Mouse (Mus musculus) retina, postnatal 7 days (tissue): Measurements from ENCODE around the gene Ctbp2.
"Not testable (repeated sequence)": the region's sequence is repeated elsewhere in the genome, so short reads cannot be mapped to it uniquely, and the experiment has no call there.

Experiments
- DNase-seq: peaks from one replicate; pipeline ENCODE4 v3.0.0-alpha.2; 2012; ENCODE audit warnings: low read depth, low spot score

Ctbp2 gene

GRCm38 (mm10) chr7:133120221-133120751 is 3.9 kb downstream of the Ctbp2 start:
- no peak for DNase-seq

GRCm38 (mm10) chr7:133117815-133118214 is 6.3 kb downstream of the Ctbp2 start:
- DNase-seq: no peak

- no peak for DNase-seq
These were observed 7.6 kb downstream of the Ctbp2 start for GRCm38 (mm10) chr7:133116542-133116941.

- DNase-seq: no peak
These were observed 8.3 kb downstream of the Ctbp2 start for GRCm38 (mm10) chr7:133115886-133116285.

DNA sequence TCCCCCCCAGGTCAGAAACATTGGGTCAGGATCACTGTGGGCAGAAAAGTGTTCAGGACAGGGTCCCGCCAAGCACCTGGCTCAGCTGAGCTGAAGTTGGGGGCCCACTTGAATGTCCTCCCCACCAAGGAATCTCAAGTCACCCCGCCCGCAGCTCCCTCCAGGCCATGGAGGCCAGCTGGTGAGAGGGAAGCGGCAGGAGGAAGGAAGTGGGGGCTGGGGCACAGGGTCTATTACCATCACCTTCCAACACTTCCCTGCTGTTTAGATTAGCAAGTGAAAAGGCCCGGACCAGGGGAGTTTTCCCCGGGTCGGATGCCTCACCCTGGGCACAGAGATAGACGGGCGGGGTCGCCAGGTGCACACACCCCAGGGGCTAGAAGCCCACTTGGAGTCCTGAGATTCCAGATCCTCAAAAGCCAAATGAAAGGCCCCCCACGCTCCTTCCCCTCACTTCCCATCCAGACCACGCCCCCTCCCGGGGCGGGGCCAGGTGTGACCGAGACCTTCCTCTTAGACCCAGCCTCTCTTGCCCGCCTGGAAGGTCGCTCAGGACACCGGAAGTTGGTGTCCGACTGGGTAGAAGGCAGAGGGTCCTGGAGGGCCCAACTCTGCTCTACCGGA is 9.2 kb downstream of the Ctbp2 start:
- no peak for DNase-seq

DNA sequence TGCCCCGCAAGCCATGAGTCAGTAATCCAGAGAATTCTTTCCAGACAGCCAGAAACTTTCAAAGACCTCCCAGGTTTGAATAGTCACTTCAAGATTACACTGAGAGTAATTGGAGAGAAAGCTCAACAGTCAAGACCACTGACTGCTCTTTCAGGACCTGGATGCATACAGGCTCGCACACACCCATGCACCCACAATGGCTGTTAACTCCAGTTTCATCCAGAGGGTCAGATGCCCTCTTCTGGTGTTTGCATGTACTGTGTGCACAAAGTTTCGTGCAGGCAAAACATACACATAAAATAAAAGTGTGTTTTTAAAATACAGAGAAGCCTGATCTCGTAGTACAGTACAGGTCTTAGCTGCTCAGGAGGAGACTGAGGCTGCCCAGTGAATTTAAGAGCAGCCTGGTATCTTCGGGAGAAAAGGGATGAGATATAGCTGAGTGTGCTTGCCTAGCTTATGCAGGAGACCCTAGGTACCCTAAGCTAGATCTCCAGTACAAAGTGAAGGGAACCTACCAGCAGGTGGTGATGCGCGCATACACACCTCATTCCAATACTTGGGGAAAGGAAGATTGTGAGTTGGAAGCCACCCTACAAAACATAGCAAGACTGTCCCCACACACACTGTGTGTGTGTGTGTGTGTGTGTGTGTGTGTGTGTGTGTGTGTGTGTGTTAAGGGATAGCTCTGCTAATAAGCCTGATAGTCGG is 10.8 kb downstream of the Ctbp2 start:
- no peak for DNase-seq

DNA sequence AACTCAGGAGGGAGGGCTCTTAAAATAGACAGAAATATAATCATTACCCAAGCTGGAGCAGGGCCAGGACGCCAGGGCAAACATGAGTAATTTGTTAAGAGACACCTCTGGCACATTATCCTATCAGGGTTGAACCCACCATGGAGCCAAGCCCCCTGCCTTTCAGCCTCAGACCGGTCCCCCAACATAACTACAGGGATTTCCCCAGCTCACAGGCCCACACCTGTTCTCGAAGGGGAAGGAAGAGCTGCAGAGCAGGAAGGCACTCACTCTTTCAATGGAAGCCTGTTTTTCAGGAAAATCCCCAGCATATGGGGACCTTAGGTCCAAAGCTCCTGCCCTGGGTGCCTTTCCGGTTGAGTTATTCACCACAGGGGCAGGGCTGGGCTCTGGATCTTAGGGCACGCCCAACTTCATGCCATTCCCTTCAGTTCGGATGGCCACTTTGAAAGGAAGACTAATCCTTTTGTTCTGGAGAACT is 11.8 kb downstream of the Ctbp2 start:
- DNase-seq: no peak

- no peak for DNase-seq
These were observed 14.7 kb downstream of the Ctbp2 start for GRCm38 (mm10) chr7:133109442-133109841.

- no peak for DNase-seq
These were observed 15.5 kb downstream of the Ctbp2 start for GRCm38 (mm10) chr7:133108695-133109094.

DNA sequence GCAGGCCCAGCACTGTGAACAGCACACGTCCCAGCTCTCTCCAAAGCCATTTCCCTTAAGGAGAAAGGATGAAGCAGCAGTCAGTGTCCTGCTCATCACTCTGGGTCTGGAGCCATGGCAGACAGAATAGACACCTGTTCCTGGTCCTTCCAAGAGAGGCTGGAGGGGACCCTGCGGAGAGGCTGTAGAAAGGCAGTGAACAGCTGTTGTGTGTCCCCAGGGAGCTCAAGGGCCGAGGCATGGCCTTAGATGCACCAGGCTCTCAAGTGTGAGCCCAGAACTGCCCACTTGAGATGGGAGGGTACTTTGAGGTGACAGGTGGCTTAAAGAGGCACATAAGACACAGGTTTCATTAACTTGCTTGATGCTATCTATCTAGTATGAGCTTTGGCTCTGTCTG is 21.6 kb downstream of the Ctbp2 start:
- no peak for DNase-seq

- no peak for DNase-seq
These were observed 23.1 kb downstream of the Ctbp2 start for GRCm38 (mm10) chr7:133101070-133101469.

GRCm38 (mm10) chr7:133100178-133100577 is 24.0 kb downstream of the Ctbp2 start:
- no peak for DNase-seq

- no peak for DNase-seq
These were observed 24.9 kb downstream of the Ctbp2 start for GRCm38 (mm10) chr7:133099266-133099665.

DNA sequence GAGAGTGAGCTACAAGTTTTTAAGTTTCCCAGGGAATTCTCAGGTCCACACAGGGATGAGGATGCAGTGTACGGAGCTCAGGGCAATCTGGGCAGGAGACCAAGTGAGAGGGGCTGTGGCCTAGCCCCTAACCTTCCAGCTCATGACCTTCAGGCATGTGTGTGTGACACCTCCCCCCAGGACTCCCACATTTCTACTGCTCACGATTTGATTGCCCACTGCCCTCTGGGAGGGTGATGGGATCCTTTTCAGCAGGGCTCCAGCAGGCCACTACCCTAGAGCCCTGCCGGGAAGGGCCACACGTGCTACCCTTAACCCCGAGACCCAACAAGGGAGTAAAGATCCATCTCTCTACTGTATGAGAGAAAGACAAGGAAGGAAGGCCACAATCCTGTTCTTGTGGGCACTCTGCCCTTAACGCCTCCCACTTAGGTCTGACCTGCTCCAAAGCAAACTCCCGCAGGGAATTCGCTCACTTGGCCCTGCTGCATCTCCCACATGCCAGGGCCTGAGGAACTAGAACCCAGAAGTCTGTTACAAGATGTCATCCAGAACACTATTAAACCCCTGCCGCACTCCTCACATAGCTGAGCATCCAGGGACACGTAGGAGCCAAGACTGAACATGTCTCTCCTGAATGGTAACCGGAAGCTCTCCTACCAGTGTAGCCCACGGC is 25.9 kb downstream of the Ctbp2 start:
- no peak for DNase-seq

GRCm38 (mm10) chr7:133095610-133096009 is 28.5 kb downstream of the Ctbp2 start:
- DNase-seq: not testable (repeated sequence)

DNA sequence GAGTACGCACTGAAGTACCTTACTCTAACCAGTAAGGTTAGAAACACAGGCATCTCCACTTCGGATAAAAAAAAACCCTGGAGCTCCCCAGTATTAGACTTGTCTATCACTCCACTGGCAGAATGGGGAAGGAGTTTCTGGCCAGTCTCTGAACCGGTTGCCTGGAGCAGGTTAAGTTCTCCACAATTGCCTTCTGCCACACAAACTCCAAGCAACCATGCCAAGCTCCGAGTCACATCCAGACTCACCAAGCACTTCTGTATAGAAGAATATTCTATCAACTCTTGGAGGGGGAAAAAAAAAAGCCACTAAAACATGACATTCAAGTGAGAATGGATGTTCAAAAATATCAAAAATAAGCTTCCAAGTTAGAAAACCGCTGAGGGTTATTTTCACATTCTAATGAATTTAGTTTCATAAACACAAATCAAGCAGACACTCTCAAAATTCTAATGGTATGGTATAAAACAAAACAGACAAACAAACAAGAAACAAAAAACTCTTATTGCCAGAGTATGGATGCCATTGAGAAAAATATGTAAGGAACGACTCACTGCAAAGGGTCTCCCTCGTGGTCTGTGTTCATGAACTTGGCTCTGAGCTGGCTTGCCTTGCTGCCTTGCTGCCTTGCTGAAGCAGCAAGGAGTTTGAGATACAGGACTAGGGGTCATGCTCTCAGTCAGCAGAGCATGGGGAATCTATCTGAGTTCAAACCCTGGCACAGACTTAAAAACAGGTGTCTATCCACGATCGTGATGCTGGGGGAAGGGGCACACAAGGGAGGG is 29.3 kb downstream of the Ctbp2 start:
- DNase-seq: no peak

GRCm38 (mm10) chr7:133094161-133094560 is 30.0 kb downstream of the Ctbp2 start:
- no peak for DNase-seq

GRCm38 (mm10) chr7:133093731-133094130 is 30.4 kb downstream of the Ctbp2 start:
- DNase-seq: no peak

DNA sequence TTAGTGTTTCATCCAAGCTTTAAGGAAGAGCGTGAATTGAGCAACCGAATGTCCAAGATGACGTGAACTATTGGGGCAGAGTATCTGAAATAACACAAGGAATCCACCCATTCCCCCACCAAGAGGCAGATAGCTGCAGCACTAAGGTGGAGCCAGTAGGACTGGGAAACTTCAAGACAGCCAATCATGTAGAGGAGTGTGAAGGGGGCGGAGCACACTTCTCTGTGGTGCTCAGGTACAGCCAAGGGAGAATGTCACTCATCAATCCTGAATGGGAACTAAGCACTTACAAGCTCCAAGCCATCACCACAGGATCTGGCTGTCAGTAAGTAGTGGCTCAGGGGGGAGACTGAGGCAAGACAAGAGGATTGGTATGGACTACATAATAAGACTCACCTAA is 33.5 kb downstream of the Ctbp2 start:
- no peak for DNase-seq

DNA sequence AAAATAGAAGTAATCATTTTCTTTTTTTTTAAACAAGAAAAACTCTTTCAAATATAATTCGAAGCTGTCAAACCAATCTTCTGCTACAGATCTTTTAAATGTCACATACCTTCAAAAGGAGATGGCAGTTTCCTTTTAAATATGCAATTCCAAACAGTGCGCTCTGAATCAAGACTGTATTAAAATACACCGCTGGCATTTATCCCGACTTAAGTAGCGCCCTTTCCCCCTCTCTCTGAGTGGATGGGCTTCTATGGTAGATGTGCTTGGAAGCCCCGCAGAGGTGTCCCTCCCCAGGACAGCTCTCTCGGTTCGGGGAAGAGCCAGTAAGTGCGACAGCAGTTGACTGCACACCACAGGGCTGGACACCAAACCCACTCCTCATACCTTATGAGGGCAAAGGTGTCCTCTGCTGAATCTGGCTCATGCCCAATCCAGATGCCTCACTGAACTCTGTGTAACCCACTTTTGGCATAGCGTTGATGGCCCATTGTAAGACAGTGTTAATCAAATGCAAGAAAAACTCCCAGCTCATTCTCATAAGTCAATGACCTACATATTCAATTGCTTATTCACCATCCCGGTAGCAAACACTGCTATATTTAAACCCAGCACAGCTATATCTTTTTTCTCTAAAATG is 34.4 kb downstream of the Ctbp2 start:
- DNase-seq: no peak

DNA sequence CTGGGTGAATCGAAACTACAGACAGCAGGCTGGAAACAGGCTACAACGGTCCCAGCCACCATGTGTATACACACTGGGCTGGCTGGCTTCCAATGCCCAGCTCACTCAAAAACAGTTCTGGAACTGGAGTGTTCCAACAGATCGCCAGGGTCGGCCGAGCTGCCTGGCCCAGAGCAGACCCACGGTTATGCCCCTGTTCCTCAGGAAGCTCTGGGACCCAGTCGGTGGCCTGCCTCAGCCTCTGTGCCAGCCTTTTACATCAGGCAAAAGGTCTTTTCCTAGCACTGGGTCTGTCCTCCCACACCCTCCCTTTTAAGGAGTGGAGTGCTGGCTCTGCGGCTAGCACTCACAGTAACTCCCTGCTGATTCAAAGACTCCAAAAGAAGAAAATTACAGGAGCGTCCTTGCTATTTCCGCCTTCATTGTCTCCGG is 35.3 kb downstream of the Ctbp2 start:
- DNase-seq: no peak
